Mouse (Mus musculus) regulatory T cell (primary cell): ENCODE measurements around the gene Dlat.

ENCODE experiments used
- in situ Hi-C: fragments of 300-600 bp; cut with MboI, MseI; formaldehyde crosslinking; loops from one replicate; pipeline ENCODE4 v1.15.1; 2025; ENCODE audit warnings: high pct_unique_total_duplicates

Gene Dlat

GRCm38 (mm10) chr9:50594794-50595417, 64.7 kb downstream of the Dlat start:
- in situ Hi-C loops, result loop anchor here (5.0 kb wide), 1 partner anchor 128 kb away; no protein-coding TSS in a partner anchor

- in situ Hi-C loops, result loop anchor here (5.0 kb wide), 1 partner anchor 126 kb away; no protein-coding TSS in a partner anchor
These were observed 66.0 kb downstream of the Dlat start for GRCm38 (mm10) chr9:50593544-50593943.

- in situ Hi-C loops, result loop anchor here (5.0 kb wide), 1 partner anchor 126 kb away; no protein-coding TSS in a partner anchor
These were observed 66.6 kb downstream of the Dlat start for GRCm38 (mm10) chr9:50592955-50593354.

DNA sequence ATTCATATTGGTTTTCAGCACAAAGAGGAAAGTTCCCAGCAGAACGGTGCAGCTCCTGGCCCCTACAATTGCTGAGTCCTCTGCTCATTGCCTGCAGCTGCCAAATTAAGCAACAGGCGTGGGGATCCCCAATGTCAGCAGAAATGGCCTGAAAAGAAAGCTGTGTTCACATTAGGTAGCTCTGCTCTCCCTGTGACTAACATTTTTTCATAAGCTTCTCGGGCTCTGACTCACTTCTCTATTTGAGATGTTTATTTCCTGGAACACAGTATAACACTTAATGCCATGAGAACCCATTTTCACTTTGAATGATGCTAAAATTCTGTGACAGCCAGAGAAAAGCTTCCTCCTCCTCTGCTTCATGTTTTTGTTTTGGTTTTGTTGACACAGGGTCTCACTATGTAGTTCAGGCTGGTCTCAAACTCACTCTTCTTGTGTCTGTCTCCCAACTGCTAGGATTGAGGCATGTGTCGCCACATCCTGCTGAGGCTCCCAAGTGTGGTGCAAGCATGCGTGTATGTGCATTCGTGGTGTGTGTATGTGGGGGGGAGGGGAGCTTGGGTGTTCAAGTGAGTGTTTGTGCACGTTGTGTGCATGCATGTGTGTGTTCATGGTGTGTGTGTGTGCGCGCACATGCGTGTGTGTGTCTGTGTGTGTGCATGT, 68.6 kb downstream of the Dlat start:
- in situ Hi-C loops, result loop anchor here (5.0 kb wide), 1 partner anchor 124 kb away; no protein-coding TSS in a partner anchor

GRCm38 (mm10) chr9:50586955-50587354, 72.6 kb downstream of the Dlat start:
- in situ Hi-C loops, result loop anchor here (5.0 kb wide), 1 partner anchor 40 kb away; no protein-coding TSS in a partner anchor

DNA sequence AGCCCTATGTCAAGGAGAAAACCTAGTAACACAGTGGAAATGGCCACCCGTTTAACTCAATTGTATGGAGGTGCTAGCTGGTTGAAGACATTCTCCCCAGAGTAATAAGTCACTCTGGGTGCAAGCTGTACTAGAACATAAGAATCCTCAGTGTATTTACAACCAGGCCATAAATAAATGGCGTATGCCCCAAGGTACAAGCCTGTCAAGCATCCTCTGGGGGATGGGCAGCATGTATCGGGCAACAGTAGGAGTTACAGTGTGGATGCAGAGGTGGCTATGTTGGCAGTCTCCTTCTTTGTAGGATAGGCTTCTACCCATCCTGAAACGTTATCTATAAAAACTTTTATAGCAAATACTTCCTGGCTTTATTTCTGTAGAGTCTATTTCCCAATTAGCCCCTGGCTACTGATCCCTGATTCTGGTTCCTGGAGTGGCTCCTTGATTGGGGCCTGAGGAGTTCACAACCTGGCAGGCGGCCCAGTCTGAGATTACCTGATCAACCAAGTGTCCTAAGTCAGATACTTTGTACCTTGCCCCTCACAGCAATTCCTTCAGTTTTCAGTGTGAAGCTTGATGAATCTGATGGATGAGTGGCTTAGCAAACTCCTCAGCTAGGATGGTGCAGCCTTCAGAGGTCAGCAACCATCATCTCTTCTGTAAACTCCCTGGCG, 74.3 kb downstream of the Dlat start:
- in situ Hi-C loops, result loop anchor here (5.0 kb wide), 1 partner anchor 38 kb away; no protein-coding TSS in a partner anchor
